Mouse (Mus musculus): ENCODE measurements around the gene Ttc17. TPM values are rescaled to one million over a fixed set of nuclear protein-coding genes. Genes with fewer than 3 reads are reported as not detected.

The Ttc17 gene
- total and polyA plus RNA-seq, 3 experiments: 18.0 to 57.4 (median 31.5) TPM

GRCm38 (mm10) chr2:94297467-94297866 is 109.0 kb downstream of the Ttc17 start:
- DNase-seq: no peak

- DNase-seq: peak; percentile 77
Observed at GRCm38 (mm10) chr2:94290483-94290882, 116.0 kb downstream of the Ttc17 start.

GRCm38 (mm10) chr2:94289659-94290058 is 116.8 kb downstream of the Ttc17 start:
- no peak for DNase-seq

GRCm38 (mm10) chr2:94289169-94289568 is 117.3 kb downstream of the Ttc17 start:
- peak; percentile 37 for DNase-seq

- DNase-seq: peak; percentile 62
Observed at GRCm38 (mm10) chr2:94288086-94288485, 118.4 kb downstream of the Ttc17 start.

- peak; percentile 82 for DNase-seq
Observed at GRCm38 (mm10) chr2:94287435-94287834, 119.1 kb downstream of the Ttc17 start.

GRCm38 (mm10) chr2:94283526-94283925 is 123.0 kb downstream of the Ttc17 start:
- DNase-seq: peak; percentile 35

GRCm38 (mm10) chr2:94279596-94279995 is 126.9 kb downstream of the Ttc17 start:
- DNase-seq: no peak

GRCm38 (mm10) chr2:94276103-94276502 is 130.4 kb downstream of the Ttc17 start:
- no peak for DNase-seq

GRCm38 (mm10) chr2:94275658-94276057 is 130.8 kb downstream of the Ttc17 start:
- no peak for DNase-seq

- peak; percentile 91 for DNase-seq
Observed at GRCm38 (mm10) chr2:94273154-94274021, 133.1 kb downstream of the Ttc17 start.

GRCm38 (mm10) chr2:94271176-94271575 is 135.3 kb downstream of the Ttc17 start:
- no peak for DNase-seq

- no peak for DNase-seq
Observed at GRCm38 (mm10) chr2:94268835-94269234, 137.7 kb downstream of the Ttc17 start.

- peak; percentile 24 for DNase-seq
Observed at GRCm38 (mm10) chr2:94267213-94267850, 139.2 kb downstream of the Ttc17 start.

GRCm38 (mm10) chr2:94266381-94267160 is 139.9 kb downstream of the Ttc17 start:
- no peak for DNase-seq

GRCm38 (mm10) chr2:94265221-94266191 is 141.0 kb downstream of the Ttc17 start:
- DNase-seq: peak; percentile 65

GRCm38 (mm10) chr2:94264631-94265098 is 141.8 kb downstream of the Ttc17 start:
- no peak for DNase-seq

GRCm38 (mm10) chr2:94264006-94264405 is 142.5 kb downstream of the Ttc17 start:
- DNase-seq: no peak

- DNase-seq: peak; percentile 36
Observed at GRCm38 (mm10) chr2:94263530-94263937, 143.0 kb downstream of the Ttc17 start.

GRCm38 (mm10) chr2:94262917-94263529 is 143.5 kb downstream of the Ttc17 start:
- DNase-seq: no peak

GRCm38 (mm10) chr2:94254102-94254501 is 152.4 kb downstream of the Ttc17 start:
- DNase-seq: no peak

Data from adrenal gland, adult 2 months (tissue).